Mouse (Mus musculus) liver, postnatal 0 days (tissue): ENCODE measurements around the gene Eps8l3. TPM values are rescaled to one million over a fixed set of nuclear protein-coding genes. Genes with fewer than 3 reads are reported as not detected.
"Not testable (repeated sequence)": the region's sequence is repeated elsewhere in the genome, so short reads cannot be mapped to it uniquely, and the experiment has no call there.

Experiments used
- ATAC-seq: fragments of 200-750 bp; cut with Nextera tagmentation; 2 replicates; pipeline ENCODE4 v1.8.0; 2017; ENCODE audit warnings: mild to moderate bottlenecking, moderate library complexity
- DNase-seq: peaks from one replicate; pipeline ENCODE4 v3.0.0-alpha.2; 2016
- H3K27ac ChIP-seq: fragments of 300-500 bp; sonication (generic); 2 replicates; pipeline ENCODE4 v1.5.1; 2014; ENCODE audit warnings: antibody characterized with exemption, moderate library complexity, mild to moderate bottlenecking, low read depth
- H3K27me3 ChIP-seq: fragments of 300-500 bp; sonication (generic); 2 replicates; pipeline ENCODE4 v1.6.1; 2014; ENCODE audit warnings: low read length, control low read depth, mixed read lengths; ENCODE audit not compliant: insufficient read depth
- H3K36me3 ChIP-seq: fragments of 300-500 bp; sonication (generic); replicated peaks from 2 replicates; pipeline ENCODE4 v1.6.1; 2014; ENCODE audit warnings: mild to moderate bottlenecking, control low read depth, low read length, moderate library complexity, mixed read lengths; ENCODE audit not compliant: insufficient read depth
- H3K4me1 ChIP-seq: fragments of 300-500 bp; sonication (generic); 2 replicates; pipeline ENCODE4 v1.6.1; 2014; ENCODE audit warnings: antibody characterized with exemption, mild to moderate bottlenecking, control low read depth; ENCODE audit not compliant: insufficient read depth
- H3K4me2 ChIP-seq: fragments of 300-500 bp; sonication (generic); 2 replicates; pipeline ENCODE4 v1.6.1; 2014; ENCODE audit warnings: low read depth, mild to moderate bottlenecking, low read length, moderate library complexity, mixed read lengths
- H3K4me3 ChIP-seq: fragments of 300-500 bp; sonication (generic); 2 replicates; pipeline ENCODE4 v1.5.1; 2014; ENCODE audit warnings: low read depth, low read length
- H3K9ac ChIP-seq: fragments of 300-500 bp; sonication (generic); replicated peaks from 2 replicates; pipeline ENCODE4 v1.6.1; 2014; ENCODE audit warnings: mild to moderate bottlenecking, moderate library complexity
- H3K9me3 ChIP-seq: fragments of 300-500 bp; sonication (generic); 2 replicates; pipeline ENCODE4 v1.6.1; 2016; ENCODE audit warnings: mild to moderate bottlenecking, control low read depth, low read length, mixed read lengths
- CTCF ChIP-seq: sonication (generic); IDR thresholded peaks from 2 replicates; pipeline ENCODE4 v1.5.1; 2016; ENCODE audit warnings: antibody characterized with exemption, low read depth
- EP300 ChIP-seq: IDR thresholded peaks from 2 replicates; pipeline ENCODE4 v1.6.1; 2016; ENCODE audit warnings: antibody characterized with exemption, low read depth, mild to moderate bottlenecking
- WGBS: fragments of 180-500 bp; shearing (Covaris S2); extraction: QIAGEN DNeasy Blood & Tissue Kit; methylation state at CpG from one replicate; pipeline ENCODE4 v1.1.7; 2014; ENCODE audit not compliant: insufficient replicate concordance; 5-methylcytosine and 5-hydroxymethylcytosine counted together
- polyA plus RNA-seq: library from polyadenylated mRNA; unstranded; fragments of >200 nt; fragmentation: Nextera tagmentation; extraction: Ambion mirVana; gene quantifications from 2 replicates; pipeline ENCODE4 v1.2.1, GENCODE M21; 2015

Gene Eps8l3
- polyA plus RNA-seq, 1 experiment from 2014 or later: not detected

DNA sequence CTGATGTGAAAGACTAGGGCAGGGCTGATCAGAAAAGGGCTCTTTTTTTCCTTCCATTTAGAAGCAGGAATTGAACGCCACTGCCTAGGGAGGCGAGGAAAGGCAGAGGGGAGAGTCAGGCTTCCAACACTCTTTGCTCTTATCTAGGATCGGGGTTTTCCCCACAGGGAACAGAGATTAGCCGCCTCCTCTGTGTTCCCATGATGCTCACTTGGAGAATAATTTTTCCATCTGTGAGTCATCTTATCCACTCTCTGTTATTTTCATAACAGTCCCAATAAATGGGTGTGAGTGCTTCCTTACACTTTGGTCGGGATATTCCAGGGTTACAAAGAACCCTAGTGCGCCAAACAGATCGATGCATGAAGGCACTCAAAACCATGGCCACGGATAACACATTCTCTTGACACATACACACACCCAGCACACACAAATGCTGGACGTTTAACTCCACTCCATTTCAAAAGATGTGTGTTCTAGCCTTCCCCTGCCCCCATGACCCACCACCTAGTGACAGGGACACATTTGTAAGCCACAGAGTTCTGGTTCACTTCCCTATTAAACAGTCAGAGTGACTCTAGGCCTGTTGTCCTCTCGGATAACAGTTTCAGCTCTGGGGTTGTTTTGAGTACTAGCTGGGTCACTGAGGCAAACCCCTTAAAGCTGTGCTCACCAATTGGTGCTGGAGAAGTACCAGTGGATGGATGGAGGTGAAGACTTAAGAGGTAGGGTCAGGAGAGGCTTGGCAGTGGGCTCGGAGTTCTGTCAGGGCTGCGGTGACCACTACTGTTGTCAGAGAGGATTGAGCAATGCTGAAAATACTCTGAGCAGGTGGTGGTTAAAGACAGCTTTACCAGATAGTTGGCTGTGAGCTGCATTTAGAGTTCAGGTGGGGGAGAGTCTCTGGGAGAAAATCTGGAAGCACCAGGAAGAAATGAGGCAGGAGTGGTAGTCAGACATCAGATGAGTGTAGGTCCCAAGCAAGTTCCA is 1.0 kb downstream of the Eps8l3 start:
- no peak overlapping the region for H3K4me2 ChIP-seq
- no peaks in the 10 kb centered on the region for H3K9me3 ChIP-seq
- H3K9ac ChIP-seq: no peak overlapping the region
- DNase-seq (no peak), ATAC-seq (no peak)
- no peak for TF ChIP-seq CTCF
- TF ChIP-seq EP300: no peak
- 60% methylated on average over 12 of the region's 12 CpGs for WGBS
- H3K36me3 ChIP-seq: no peaks in the 10 kb centered on the region
- no peaks in the 10 kb centered on the region for H3K27me3 ChIP-seq
- no peaks in the 10 kb centered on the region for H3K4me1 ChIP-seq
- H3K4me3 ChIP-seq: no peak overlapping the region
- no peak overlapping the region for H3K27ac ChIP-seq

DNA sequence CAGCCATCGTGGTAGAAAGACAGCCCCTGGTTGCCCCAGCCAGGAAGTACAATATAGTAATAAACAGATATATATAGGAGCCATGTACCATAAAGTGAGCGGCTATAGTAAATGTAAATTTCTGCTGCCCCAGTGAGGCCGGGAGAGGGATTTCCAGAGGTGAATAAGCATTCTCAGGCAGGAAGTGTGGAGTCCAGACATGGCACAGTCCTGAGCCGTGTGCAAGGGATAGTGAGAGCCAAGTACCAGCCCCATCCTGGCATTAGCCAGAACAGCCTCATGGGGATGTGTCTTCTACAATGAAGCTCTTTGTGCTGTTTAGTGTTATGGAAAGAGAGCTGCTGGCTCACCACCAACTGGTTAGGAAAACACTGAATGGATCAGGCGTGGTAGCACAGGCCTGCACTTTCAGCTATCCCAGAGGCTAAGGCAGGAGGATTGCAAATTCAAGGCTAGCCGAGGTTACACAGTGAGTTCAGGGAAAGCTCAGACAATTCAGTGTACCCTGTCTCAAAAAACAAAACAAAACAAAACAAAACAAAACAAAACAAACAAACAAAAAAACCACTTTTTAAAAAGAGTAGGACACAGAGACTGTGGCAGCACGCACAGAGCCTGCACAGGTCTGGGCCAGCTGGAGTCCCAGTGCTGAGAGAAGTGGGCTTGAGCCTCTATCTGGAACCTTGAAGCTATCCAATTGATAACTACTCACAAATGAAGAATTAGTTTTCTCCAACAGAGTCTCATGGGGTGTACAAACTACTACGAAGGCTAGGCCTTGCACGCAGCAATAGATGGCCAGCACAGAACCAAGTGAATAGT is 10.9 kb downstream of the Eps8l3 start:
- no peak overlapping the region for H3K27ac ChIP-seq
- WGBS: 84% methylated on average over 9 of the region's 9 CpGs
- H3K36me3 ChIP-seq: no peaks in the 10 kb centered on the region
- no peak for DNase-seq
- H3K27me3 ChIP-seq: no peaks in the 10 kb centered on the region
- ATAC-seq: no peak
- H3K9ac ChIP-seq: no peak overlapping the region
- no peaks in the 10 kb centered on the region for H3K4me1 ChIP-seq
- no peak overlapping the region for H3K4me3 ChIP-seq
- no peak overlapping the region for H3K4me2 ChIP-seq
- TF ChIP-seq CTCF (no peak), EP300 (no peak)
- no peaks in the 10 kb centered on the region for H3K9me3 ChIP-seq

DNA sequence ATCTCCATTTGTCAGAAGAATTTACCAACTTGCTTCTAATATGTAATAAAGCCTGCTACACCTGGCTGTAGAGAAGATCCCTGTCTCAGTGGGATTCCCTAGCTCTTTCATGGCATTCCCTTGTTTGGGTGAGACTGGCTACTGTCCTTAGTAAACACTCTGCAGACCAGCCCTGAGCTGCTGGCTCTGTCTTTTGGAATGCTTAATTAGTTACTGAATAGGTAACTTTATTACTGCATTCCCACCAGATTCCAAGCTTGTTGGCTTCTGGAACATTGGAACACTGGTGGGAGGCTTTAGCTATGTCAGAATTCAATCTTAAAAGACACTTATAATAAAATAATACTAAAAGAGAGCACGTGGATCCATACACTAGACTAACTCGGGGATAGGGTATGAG is 12.2 kb downstream of the Eps8l3 start:
- H3K4me1 ChIP-seq, H3K9me3 ChIP-seq, ATAC-seq, H3K36me3 ChIP-seq, DNase-seq, H3K27me3 ChIP-seq, H3K4me3 ChIP-seq, H3K27ac ChIP-seq, H3K4me2 ChIP-seq, H3K9ac ChIP-seq: not testable (repeated sequence)
- 77% methylated on average over 2 of the region's 2 CpGs for WGBS

DNA sequence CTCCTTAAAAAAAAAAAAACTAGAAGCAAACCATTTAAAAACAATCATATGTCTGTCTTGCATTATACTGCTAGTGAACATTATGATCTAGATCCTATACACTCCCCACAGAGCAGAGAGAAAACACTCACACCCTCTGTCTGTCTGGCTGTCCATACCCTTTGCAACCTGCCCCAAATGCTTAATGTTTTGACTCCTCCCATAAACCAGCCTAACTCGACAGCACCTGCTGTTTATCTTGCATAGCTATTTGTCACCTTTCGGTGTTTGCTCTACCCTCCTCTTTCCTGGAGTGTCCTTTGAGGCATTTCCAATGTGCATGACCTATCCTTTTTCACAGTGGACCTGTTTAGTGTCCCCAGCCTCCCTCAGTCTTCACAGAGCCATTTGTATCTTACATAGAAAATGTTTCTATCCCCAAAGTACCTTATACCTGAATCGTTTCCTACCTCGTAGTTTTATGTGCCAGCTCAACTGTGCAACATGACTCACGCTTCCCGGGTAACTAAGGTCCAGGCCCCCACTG is 18.2 kb downstream of the Eps8l3 start:
- H3K27ac ChIP-seq: peak overlapping the region; percentile 87; the same call in 1 of the 2 replicates
- DNase-seq: no peak
- H3K9me3 ChIP-seq: no peaks in the 10 kb centered on the region
- TF ChIP-seq CTCF: no peak
- no peak for TF ChIP-seq EP300
- H3K4me2 ChIP-seq: peak overlapping the region; percentile 99
- H3K27me3 ChIP-seq: no peaks in the 10 kb centered on the region
- H3K9ac ChIP-seq: peak overlapping the region; percentile 90
- H3K4me3 ChIP-seq: peak overlapping the region; percentile 75
- peaks cover 15% of the 10 kb centered on the region for H3K4me1 ChIP-seq
- 8% methylated on average over 6 of the region's 6 CpGs for WGBS
- 0 out of 2 replicates have a peak, but pooled peaks cover 3% of the 10 kb centered on the region for H3K36me3 ChIP-seq
- peak; percentile 43 for ATAC-seq

DNA sequence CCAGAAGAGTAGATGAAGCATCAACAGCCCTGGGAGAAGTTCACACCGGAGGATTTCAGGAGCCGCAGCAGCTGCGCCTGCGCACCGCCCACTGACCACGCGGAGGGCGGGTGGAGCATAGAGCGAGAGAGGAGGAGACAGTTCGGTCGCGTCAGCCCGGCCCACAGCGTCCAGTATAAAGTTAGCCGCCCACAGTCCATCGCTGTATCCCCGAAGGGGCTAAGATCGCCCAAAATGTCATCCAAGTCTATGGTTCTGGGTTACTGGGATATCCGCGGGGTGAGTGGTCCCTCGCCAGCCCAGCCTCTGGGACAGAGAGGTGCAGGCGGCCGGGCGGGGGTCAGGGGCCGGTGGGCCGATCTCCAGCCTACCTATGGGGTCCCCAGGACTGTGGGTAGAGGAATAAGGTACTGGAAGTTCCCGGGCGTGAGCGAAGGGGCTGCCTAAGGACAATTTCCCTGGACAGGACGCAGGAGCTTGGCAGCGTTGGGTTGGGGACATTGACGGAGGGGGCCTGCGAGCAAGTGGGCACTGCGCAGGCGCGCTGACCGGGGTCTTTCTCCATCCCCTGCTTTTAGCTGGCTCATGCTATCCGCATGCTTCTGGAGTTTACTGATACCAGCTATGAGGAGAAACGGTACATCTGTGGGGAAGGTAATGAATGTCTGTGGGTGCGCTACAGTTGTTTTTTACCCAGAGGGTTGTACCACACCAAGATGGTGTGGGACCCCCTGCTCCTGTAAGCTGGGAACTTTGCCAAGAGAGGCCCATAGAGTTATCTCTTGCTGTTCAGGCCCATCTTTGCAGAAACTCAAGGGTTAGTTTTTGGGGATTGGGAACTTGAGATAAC is 18.9 kb downstream of the Eps8l3 start, which contains the start of gene Gstm5:
Gstm5 (plus strand) TSS at position 102 of the 850 bp plus-strand sequence.
- no peaks in the 10 kb centered on the region for H3K27me3 ChIP-seq
- 4% methylated on average over 40 of the region's 40 CpGs for whole genome bisulfite sequencing
- H3K4me1 ChIP-seq: peaks cover 15% of the 10 kb centered on the region
- H3K4me2 ChIP-seq: peak within 1 kb of the TSS; percentile 99
- peak within 1 kb of the TSS; percentile 87 for H3K27ac ChIP-seq
- peak; percentile 89 for DNase-seq
- peak within 1 kb of the TSS; percentile 90 for H3K9ac ChIP-seq
- H3K9me3 ChIP-seq: no peaks in the 10 kb centered on the region
- H3K4me3 ChIP-seq: peak within 1 kb of the TSS; percentile 75
- TF ChIP-seq CTCF (no peak), EP300 (peak; percentile 92)
- peak; percentile 96 for ATAC-seq
- 0 out of 2 replicates have a peak, but pooled peaks cover 3% of the 10 kb centered on the region for H3K36me3 ChIP-seq
